Mouse (Mus musculus): ENCODE measurements at regions not wholly inside any gene's neighbourhood (a gene's known extent, or its start where the extent isn't known, plus 50 kb on each side); places are given as distances from the start of the nearest gene placed in this dataset.

- DNase-seq (ENCODE audit: low read depth, low spot score) = no peak
These were observed 54.4 kb upstream of the Calcoco1 start for GRCm38 (mm10) chr15:102776218-102776850.

- no peak for DNase-seq (ENCODE audit: low read depth, low spot score)
These were observed 58.6 kb upstream of the Calcoco1 start for GRCm38 (mm10) chr15:102780626-102781025.

DNA sequence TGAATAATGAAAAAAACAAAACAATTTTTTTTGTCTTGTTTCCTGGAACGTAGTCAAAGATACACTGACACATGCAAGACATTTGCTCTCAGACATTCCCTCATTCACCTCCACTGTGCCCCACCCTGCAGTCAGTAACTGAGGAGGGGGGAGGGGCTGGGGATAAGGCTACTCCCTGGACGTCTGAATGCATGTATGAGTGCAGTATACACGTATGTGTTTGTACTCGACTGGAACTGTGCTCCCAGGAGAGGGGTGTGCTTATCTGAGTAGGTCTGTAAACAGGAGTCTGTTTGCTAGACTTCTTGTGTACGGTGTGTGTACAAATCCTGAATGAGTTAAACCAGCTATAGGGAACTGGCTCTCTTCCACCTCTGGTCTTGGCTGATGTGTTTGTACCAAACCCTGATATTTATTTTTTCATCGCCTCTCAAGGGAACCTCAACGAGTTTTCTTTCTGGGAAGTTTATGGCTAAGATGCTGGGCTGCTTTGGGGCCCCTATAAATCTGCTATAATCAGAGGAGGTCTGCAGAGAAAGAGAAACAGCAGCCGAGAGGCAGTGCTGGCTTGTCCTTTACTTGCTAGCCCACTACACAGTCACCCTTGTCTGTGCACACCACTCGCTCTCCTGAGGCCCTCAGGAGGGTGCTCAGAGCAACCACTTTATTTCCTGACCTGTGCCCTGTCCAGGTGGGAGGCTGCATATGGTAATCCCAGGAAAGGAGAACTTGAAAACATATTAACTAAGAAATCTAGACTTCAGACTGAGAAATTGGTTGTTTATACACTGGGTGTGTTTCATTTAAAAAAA, 61.2 kb upstream of the Calcoco1 start:
- peak; percentile 34 for DNase-seq (ENCODE audit: low read depth, low spot score)

GRCm38 (mm10) chr15:102785055-102785820, 63.3 kb upstream of the Calcoco1 start:
- peak; percentile 93 for DNase-seq (ENCODE audit: low read depth, low spot score)

GRCm38 (mm10) chr15:102788846-102789518, 67.0 kb upstream of the Calcoco1 start:
- peak; percentile 15 for DNase-seq (ENCODE audit: low read depth, low spot score)

- DNase-seq (ENCODE audit: low read depth, low spot score) = no peak
These were observed 75.1 kb upstream of the Calcoco1 start for GRCm38 (mm10) chr15:102797020-102797618.

GRCm38 (mm10) chr15:102800049-102800448, 78.1 kb upstream of the Calcoco1 start:
- DNase-seq (ENCODE audit: low read depth, low spot score) = no peak

DNA sequence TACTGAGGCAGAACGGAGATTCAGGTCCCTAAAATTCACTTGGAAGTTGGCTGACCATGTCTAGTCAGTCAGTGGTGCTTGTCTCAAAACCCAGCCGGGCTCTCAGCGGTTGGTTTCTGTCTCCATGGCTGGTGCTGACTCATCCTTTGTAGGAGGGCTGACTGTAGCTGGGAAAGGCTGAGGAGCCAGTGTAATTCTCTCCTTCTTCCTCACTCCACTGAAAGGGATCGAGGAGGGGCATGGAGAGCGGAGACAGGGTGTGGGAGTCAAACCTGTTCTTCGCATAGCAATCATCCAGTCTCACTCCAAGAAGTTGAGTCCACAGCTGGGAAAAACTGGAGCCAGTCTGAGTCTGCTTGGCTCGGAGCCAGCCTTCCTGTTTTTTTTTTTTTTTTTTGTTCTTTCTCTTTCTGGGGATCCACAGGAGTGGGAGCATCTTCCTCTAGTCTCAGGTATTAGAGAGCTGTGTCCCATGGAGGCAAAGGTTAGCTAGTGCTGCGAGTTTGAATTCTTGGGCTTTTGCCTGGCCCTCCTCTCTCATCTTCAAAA, 80.4 kb upstream of the Calcoco1 start:
- peak; percentile 58 for DNase-seq (ENCODE audit: low read depth, low spot score)

DNA sequence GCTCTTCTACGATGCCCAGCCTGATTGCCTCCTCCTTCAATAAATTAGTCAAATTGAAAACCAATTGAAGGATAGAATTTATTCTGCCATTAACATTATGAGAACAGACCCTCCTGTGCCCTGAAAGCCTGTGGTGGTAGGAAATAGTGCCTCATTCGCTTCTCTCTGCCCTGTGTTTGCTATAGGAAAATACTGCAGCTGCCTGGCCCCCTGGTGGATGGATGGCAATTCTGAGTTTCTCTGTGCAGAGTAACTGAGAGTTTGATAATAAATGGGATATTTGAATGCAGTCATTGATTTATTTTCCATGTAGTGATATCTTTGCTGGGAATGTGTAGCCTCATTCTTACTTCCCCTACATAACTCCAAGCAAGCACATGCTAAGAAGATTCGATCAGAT, 85.4 kb upstream of the Calcoco1 start:
- peak; percentile 23 for DNase-seq (ENCODE audit: low read depth, low spot score)

DNA sequence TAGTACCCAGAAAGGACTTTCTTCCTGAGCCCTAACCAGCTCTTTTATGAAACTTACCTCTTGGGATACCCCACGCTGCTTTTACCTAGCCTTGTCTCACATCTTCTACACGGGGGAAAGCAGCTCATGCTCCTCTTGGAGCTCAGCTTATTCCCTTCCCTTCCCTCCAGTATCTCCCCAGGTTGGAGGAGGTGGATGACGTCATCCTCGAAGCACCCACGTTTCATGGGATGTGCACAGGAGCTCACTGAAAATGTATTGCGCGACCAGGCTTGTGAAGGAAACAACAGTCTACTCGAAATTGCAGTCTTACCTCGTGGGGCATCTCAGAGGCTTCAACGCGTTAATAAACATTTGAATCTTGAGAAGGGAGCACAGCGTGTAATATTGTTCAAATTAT, 97.2 kb upstream of the Calcoco1 start:
- DNase-seq (ENCODE audit: low read depth, low spot score) = no peak

GRCm38 (mm10) chr15:102839688-102840087, 81.2 kb upstream of the Hoxc13 start:
- DNase-seq (ENCODE audit: low read depth, low spot score) = no peak

DNA sequence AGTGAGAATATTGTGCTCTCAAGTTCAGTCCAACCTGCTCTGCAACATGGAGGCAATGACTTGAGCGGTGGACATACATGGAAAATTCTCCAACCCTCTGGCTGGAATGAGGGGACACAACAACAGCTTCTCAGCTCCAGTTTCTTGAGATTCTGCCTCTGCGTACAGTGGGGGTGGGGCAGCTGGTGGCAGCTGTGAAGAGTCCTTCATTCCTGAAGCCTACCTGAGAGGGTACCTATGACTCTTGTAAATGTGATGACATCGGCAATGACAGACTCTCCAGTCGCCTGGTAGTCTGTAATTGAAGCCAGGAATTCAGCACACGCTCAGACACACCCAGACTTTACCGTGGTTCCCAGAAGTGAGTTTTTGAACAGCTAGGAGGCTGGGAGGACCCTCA, 58.5 kb upstream of the Hoxc13 start:
- DNase-seq (ENCODE audit: low read depth, low spot score) = peak; percentile 26

- no peak for DNase-seq (ENCODE audit: low read depth, low spot score)
These were observed 54.1 kb upstream of the Hoxc13 start for GRCm38 (mm10) chr15:102866788-102867187.

All from ZHBTc4 (cell line).